Mouse (Mus musculus): ENCODE measurements around the gene Foxg1. TPM values are rescaled to one million over a fixed set of nuclear protein-coding genes. Genes with fewer than 3 reads are reported as not detected.

Gene Foxg1
- total RNA-seq, 1 experiment from 2014 or later: not detected

DNA sequence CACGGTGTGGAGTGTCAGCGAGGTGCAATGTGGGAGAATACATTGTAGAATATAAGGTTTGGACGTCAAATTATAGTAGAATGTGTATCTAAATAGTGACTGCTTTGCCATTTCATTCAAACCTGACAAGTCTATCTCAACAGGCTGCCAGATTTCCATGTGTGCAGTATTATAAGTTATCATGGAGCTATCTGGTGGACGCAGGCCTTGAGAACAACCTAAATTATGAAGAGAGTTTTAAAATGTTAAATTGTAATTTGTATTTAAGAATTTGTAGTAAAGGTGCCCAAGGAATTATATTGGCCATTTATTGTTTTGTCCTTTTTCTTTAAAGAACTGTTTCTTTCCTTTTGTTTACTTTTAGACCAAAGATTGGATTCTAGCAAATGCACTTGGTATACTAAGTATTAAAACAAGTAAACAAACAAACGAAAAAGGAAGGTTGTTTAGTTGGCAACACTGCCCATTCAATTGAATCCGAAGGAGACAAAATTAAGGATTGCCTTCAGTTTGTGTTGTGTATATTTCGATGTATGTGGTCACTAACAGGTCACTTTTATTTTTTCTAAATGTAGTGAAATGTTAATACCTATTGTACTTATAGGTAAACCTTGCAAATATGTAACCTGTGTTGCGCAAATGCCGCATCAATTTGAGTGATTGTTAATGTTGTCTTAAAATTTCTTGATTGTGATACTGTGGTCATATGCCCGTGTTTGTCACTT is 3.8 kb downstream of the Foxg1 start:
- DNase-seq: no peak

DNA sequence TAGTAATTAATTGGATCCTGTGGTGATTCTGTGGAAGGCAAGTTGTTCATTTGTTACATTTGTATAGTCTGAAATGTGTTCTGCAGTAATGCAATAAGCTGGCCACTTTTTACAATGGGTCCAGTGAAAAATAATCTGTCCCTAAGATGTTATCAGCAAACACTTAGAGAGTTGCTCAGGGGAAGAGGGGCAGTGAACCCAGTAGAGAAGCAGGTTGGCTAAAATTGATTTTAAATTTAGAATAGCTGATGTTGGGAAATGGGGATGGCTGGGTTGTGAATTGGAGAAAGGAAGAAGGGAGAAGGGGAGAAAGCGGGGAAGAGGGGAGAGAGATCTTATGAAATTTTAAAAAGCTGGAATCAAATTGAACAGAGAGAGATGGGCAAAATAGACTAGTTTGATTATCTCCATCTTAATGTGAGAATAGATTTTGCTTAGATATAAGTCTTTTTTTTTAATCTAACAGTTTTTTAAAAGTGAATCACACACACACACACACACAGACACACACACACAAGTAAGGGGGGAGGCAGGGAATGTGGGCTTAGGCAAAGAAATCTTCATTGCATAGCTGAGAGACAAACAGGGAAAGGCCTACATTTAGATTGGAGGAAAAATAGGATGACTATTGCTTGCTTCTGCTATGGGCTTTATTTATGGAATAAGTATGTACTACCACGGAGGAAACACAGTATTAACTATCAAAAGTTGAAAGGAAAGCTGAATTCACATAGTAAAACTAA is 5.6 kb downstream of the Foxg1 start:
- DNase-seq: no peak

DNA sequence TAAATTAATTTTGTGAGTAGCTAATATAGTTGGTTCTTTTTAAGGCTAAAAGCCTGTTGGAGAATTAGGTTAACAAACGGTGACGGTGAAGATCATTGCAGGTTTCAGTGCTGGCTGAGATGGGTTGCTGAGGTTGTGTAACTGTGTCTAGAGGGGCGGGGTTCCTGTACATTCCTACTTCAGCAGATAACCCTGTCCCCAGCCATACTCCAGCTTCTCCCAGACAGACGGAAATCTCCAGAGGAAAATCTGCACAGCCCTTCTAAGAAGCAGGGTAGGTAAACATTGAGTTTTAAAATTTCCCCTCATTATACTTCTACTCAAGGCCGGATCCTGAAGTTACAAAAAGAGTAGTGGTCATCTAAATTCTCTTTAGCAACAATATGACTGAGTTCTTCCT is 7.2 kb downstream of the Foxg1 start:
- DNase-seq: no peak

DNA sequence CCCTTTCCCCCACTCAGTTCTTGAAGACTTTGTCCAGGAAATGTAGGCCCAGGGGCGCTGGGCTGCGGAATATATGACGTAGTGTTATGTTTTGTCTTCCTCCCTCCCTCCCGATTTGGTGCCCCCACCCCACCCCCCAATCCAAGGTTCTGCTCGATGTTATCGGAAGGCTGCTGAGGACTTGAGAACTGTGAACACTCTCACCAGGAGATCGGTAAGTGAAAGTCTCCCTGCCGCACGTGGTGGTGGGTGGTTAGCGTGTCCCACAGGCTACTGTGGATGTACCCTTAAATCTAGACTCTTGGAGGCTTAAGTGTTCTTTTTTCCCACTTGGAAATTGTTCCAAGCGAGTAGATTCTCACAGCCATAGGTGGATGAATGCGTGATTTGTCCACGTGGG is 7.8 kb downstream of the Foxg1 start:
- DNase-seq: no peak

DNA sequence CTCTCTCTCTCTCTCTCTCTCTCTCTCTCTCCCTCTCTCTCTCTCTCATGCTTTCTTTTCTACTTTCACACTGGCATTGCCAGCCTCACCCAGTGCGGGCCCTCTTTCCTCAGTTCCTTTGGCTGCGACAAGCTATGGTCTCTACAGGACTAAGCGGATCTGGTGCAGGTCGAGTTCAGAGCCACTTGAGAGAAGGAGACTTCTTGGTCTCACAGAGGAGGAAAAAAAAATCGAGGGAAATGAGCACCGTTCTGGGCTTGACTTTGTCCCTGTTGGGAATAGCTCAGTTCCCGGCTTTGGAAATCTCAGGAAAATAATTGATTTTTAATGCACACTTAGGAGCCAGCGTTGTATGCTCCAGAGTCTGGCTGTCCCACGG is 8.5 kb downstream of the Foxg1 start:
- no peak for DNase-seq

DNA sequence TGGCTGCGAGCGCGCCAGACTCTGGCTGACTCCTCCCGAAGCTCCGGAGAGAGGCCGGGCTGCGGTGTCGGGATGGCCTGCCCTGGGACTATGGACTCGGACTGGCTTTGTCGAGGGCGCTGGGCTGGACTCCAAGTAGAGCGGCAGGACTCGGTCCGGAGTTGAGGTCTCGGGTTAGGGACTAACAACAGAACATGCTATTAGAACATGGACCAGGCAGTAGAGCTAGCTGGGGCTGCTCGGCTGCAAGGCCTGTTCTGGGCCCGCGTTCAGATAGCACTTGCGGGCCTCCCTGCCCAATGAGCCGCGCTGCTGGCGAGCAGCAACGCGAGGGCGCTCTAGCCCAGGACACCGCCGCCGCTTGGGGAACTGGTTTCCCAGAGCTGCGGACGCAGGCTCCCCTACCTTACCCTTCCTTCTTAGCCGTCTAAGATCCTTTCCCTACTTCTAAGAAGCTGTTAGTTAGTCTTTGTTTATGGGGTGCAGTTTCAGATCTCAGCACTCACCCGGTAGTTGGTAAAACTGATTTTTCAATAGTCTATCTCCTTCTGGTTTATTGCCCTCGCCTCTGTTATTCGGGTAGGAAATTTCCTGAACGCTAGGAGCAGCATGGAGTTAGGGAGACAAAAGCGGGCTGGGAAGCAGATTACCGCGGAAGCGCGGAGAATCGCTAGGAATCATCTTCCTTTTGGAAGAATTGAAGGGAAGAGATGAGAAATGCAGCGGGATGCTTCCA is 9.0 kb downstream of the Foxg1 start:
- peak; percentile 47 for DNase-seq

DNA sequence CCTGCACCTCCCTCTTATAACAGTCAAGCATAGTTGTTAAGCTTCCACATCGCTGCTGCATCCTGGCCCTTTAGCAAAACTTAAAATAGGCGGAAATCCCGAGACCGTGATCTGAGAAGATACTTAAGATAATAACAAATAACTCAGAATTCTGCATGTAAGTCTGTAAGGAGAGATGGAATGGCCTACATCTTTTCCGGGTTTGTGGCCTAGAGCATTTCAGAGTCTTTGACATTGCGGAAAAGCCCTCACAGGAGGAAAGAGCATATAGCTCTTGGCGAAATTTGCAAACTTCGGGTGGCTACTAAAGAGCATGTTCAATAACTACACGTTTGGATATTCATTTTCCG is 9.6 kb downstream of the Foxg1 start:
- DNase-seq: no peak

DNA sequence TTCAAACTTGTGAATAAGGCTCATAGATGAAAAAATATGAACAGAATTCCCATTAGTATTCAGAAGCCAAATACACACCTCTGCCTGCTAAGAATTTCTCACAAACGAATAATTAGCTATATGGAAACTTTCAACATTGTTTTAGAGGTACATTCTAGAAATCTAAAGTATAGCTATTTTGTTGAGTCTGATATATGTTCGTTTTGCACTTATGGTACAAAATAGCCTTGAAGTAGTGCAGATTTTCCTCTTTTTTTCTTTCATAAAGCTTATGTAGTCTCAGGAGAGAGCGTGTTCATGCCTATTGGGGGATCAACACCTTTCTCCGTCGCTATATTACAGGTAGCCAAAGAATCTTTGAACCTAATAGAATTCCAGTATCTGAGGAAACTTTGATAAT is 10.4 kb downstream of the Foxg1 start:
- DNase-seq: no peak

DNA sequence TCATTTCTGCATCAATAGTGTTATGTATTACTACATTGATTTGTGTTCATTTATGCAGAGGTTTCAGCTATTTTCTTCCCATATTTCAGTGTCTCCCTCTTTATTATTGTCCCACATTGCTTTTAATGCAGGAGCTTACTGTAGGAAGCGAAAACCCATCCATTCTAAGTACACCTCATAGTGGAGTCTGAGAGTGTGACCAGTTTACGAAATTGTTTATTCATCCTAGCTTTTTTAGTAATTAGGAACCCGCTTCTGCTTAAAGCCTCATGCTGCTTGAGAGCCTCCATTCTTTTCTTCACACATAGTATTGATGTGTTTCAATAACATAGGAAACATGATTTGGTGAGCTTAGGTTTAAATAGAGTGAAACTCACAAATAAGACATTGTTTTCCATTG is 11.2 kb downstream of the Foxg1 start:
- no peak for DNase-seq

DNA sequence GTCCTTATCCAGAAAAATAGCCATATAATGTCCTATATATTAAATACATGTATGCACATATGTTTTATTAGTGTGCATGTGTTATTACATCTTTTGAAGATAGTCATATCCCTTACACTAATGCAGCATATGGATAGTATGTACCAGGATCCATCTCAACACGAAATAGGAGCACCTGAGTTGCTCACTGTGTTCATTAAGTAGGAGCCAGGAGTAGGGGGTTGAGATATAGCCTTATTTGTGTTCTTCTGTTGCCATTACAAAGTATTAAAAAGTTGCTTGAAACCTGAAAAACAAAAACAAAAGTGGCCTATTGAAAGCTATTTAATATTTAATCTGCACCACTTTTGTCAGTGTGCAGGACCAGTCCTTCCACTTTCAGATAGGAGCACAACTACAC is 11.7 kb downstream of the Foxg1 start:
- no peak for DNase-seq

DNA sequence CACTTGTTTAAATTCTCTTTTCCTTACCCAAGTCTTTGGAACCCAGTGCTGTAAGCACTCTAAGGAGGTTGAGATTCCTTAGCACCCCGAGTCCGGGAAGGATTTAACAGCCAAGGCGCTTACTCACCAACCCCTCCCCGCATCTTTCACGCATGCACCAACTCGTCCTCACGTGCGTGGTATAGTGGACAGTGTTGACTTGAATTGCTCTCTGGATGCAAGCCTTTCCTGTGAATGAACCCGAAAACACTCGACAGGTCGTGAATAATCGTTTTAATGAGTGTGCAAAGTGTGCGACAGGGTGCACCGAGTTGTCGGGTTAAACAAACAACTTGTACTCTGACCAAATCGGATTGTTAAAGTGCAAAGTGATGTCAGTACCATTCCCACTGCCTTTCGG is 12.4 kb downstream of the Foxg1 start:
- DNase-seq: no peak

DNA sequence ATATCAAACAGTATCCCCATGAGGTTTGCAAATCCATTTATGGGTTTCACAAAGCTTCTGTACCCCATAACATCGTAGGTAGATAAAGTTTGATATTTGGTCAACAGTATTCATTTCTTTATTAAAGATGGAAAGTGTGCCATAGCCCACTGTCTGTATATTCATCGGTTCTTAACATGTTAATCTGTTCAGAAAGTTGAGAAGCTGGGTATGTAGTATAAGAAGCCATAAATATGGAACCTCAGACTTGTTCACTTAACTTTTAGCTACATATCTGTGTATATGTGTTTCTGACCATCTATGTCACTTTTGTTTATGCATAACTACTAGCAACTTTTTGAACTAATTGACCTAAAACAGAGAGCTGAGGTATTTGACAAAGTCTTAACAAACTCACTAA is 13.5 kb downstream of the Foxg1 start:
- no peak for DNase-seq

DNA sequence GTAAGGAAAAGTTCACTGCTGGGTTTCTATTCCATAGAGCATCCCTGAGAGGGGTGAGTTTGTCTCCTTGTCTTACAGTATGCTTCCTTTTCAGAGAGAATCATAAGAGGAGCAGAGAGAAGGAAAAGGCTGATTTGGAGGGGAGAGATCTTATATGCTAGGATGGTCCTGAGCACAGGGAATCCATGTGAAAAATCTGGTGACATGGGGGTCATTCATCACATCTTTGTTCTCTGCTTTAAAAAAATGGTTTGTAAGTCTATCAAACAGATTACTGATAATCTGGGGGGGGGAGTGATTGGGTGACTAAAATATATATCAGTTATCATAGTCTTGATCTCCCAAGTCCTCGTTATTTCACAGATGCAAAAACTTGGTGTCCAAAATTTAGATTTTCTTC is 14.3 kb downstream of the Foxg1 start:
- no peak for DNase-seq

DNA sequence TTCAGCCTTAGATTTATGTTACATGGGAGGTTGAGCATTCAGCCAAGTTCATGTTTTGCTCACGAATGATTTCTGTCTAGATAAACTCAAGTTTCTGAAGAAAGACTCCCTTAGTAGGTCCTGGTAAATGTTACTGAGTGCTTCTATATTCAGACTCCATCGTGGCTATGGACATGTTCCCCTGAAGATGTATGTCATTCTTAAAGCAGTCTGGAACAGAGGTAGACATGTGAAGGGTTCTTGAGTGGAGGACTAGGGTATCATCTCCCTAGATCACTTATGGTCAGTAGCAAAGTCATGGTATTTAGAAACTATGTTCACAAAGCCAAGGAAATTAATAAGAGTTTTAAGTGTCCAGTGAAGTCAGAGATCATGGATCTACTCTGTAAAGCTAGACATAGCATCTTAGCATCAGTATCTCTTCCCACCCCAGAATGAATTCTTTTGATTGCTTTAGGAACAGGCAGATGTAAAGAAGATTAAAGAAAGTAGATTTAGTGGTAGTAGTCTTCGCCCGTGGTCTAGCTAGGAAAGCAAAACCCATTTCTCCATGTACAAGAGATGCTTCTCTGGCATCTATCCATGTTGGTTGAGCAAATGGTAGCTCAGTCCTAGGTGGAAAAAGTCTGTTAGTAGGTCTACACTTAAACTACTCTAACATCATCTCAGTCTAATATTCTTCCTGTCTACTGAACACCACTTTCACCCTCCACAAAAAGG is 15.1 kb downstream of the Foxg1 start:
- no peak for DNase-seq

DNA sequence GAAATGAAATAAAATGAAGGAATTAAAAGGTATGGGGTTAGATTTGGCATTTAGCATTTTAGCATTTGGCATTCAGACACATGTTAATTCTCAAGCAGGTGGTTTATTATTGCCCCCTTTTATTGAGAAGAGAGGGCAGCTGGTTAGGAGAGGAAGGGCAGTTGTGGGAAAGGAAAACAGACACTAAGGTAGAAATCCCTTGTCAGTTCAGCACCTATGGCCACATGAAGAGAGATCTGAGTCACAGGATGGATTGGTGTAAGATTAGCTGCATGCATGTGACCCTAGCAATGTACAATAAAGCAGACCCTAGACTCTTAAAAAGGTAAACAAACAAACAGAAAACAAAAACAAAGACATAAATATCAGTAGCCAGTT is 15.7 kb downstream of the Foxg1 start:
- no peak for DNase-seq

DNA sequence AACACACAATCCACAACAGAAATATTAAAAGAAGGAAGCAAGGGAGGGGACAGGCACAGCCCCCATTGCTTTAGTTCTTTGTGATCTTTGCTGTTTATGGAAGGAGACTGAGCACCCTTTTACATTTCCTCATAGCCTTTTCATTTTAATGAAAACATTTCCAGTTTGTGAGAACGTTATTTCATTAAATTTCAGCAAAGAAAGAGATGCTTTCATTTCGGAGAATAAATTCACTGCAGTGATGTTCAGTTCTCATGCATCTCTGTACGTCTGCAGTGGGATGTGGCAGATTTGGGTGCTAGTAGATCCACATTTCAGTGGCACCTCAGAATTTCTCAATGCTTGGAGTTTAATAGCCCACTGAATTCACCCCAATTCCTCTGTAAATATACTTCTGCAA is 16.2 kb downstream of the Foxg1 start:
- no peak for DNase-seq

DNA sequence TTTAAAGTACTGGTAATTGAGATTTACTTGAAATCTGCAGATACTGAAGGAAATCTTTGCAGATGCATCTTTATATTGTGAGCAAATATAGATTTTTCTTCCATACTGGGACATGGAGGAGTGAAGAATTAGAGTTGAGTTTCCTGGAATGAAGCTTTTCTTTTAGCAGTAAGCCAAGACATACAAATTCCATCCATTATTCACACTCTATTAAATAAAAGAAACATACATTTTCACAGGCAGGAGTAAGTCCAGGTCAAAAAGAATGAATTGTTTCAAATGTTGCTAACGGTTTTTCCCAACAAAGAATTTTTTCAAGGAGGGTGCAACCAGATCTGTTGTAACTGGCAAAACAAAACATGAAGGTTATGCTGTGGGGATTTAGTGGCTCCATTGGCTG is 17.2 kb downstream of the Foxg1 start:
- DNase-seq: no peak

DNA sequence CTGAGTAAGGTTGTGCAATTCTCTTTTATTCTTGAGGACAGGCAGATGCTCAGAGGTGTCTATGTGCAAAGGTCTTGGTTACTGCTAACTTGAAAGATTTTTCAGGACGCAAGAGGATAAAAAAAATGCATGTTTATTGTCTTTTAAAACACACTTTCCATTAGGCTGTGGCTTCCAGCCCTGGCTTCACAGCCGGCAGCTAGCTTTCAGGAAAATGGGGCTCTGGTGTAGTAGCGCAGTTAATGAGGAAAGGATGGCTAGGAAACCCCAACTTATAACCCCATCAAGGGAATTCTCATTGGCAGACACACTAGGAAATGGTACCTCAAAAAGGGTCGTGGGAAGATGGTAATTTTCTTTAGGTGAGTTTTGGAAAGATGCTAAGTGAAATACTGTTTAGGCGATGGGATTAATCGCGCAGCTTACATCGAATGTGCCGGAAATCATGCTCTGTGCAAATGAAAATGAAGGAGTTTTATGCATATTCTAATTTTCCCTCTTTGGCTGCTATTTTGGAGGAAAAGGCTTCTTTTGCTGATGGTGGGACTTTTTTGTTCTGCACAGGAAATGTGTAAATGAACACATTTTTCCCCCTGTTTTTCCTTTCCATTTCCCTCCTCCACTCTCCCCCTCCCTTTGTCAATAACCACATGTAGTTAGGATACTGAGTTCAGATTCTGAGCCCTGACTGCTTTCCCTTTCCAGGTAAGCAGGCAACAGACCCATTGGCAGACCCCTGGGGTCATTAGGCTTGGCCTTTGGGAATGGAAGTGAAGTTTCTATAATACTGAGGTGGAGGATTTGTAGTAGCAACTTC is 17.8 kb downstream of the Foxg1 start:
- DNase-seq: no peak

DNA sequence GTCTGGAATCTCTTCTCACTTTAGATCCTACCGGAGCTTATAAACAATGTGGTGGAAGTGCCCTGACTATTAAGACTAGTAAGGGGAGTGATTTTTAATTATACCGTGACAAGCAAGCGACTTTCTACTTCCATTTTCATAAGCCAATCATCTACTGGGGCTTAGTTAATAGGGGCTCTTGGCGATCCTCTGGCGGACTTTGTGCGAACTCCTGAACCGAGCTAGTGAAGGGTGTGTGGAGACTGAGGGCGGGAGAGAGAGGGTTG is 18.3 kb downstream of the Foxg1 start:
- DNase-seq: no peak

DNA sequence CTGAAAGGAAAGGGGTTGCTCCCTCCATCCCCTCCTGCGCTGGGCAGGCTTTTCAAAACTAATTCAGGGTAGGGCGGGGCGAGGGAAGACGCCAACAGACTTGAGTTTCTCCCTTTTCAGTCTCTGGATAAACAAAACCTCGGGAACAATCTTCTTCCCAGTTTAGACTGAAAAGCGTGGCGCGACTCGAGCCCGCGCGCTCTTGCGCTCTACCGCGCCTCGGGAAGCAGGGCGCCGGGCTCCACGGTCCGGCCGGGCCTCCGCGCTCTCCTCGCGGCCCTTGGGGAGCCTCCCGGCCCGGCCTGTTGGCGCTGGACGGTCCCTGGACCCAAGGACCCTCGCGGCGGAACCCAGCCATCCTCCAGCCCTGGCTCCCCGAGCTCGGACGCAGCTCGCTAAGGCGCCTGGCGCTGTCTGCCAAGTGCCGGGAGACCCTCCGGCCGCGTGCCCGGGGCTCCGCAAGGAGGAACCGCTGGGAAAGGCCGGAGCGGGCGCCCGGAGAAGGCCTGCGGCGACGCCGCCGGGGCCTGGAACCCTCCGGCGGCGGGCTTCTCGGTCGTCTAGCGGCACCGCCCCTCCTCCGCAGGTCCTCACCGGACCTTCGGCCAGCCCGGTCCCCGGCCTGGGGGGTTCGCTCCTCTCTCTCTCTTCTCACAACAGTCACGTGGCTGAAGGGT is 18.8 kb downstream of the Foxg1 start:
- no peak for DNase-seq

DNA sequence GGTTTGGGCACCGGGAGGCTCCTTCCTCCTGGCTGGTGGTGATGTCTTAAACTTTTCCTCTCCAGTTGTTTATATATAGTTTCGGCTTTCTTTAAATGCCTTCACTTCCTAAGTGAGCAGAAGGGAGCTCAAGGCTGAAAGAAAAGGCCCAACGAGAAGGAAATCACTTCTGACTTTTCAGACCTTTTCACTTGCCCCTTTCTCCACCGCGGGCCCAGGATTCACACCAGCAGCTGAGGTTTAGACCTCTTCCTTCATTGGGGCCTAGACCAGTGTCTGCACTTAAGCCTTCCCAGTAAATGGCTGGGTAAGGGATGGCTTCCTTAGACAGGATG is 19.3 kb downstream of the Foxg1 start:
- DNase-seq: no peak

DNA sequence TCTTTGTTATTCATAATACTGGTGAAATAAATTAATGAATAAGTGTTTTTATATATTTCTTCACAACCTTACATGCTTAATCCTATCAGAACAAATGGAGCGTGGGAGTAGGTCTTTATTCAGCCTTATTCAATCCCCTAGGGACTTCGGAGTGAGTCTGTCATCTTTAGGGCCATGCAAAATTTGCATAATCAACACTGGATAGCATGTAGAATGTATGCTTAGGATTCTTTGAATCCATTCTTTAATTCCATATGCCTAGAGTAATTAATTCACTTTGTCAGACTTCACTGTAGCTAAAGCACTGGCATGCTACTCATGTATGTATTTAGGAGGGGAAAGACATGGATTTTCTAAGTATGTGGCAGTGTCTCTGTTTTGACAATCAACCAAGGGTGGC is 27.4 kb downstream of the Foxg1 start:
- no peak for DNase-seq
